Mouse (Mus musculus): ENCODE measurements around the gene Ifit3b.
A peak's percentile ranks its signal among the peaks of the same experiment; 100 is the strongest.

Gene Ifit3b

GRCm38 (mm10) chr19:34605472-34605871 is 2.3 kb upstream of the Ifit3b start:
- no peak for TF ChIP-seq GATA4 (IDR thresholded peaks at IDR 0.05; ENCODE audit: insufficient replicate concordance, low read length)

GRCm38 (mm10) chr19:34620871-34621270 is 13.1 kb downstream of the Ifit3b start:
- TF ChIP-seq GATA4 (IDR thresholded peaks at IDR 0.05; ENCODE audit: insufficient replicate concordance, low read length): no peak

GRCm38 (mm10) chr19:34623781-34624180 is 16.0 kb downstream of the Ifit3b start:
- TF ChIP-seq GATA4 (IDR thresholded peaks at IDR 0.05; ENCODE audit: insufficient replicate concordance, low read length): no peak

- no peak for TF ChIP-seq GATA4 (IDR thresholded peaks at IDR 0.05; ENCODE audit: insufficient replicate concordance, low read length)
These were observed 16.9 kb downstream of the Ifit3b start for GRCm38 (mm10) chr19:34624663-34625062.

GRCm38 (mm10) chr19:34627496-34627895 is 19.7 kb downstream of the Ifit3b start:
- no peak for TF ChIP-seq GATA4 (IDR thresholded peaks at IDR 0.05; ENCODE audit: insufficient replicate concordance, low read length)

- TF ChIP-seq GATA4 (IDR thresholded peaks at IDR 0.05; ENCODE audit: insufficient replicate concordance, low read length): no peak
These were observed 23.7 kb downstream of the Ifit3b start for GRCm38 (mm10) chr19:34631487-34631886.

- no peak for TF ChIP-seq GATA4 (IDR thresholded peaks at IDR 0.05; ENCODE audit: insufficient replicate concordance, low read length)
These were observed 25.7 kb downstream of the Ifit3b start for GRCm38 (mm10) chr19:34633484-34633883.

GRCm38 (mm10) chr19:34636933-34637557 is 29.3 kb downstream of the Ifit3b start:
- TF ChIP-seq GATA4 (IDR thresholded peaks at IDR 0.05; ENCODE audit: insufficient replicate concordance, low read length): no peak

- TF ChIP-seq GATA4 (IDR thresholded peaks at IDR 0.05; ENCODE audit: insufficient replicate concordance, low read length): no peak
These were observed 32.9 kb downstream of the Ifit3b start, which contains the start of the genes Ifit1bl2 and Ifit1 for GRCm38 (mm10) chr19:34640623-34641022. TSS of gene Ifit1bl2 (minus strand) at chr19:34640743. TSS of gene Ifit1 (plus strand) at chr19:34640871.

- TF ChIP-seq GATA4 (IDR thresholded peaks at IDR 0.05; ENCODE audit: insufficient replicate concordance, low read length): no peak
These were observed 34.8 kb downstream of the Ifit3b start for GRCm38 (mm10) chr19:34642616-34643015.

- TF ChIP-seq GATA4 (IDR thresholded peaks at IDR 0.05; ENCODE audit: insufficient replicate concordance, low read length): no peak
These were observed 42.5 kb downstream of the Ifit3b start for GRCm38 (mm10) chr19:34650276-34650675.

- no peak for TF ChIP-seq GATA4 (IDR thresholded peaks at IDR 0.05; ENCODE audit: insufficient replicate concordance, low read length)
These were observed 43.2 kb downstream of the Ifit3b start for GRCm38 (mm10) chr19:34650997-34651396.

- TF ChIP-seq GATA4 (IDR thresholded peaks at IDR 0.05; ENCODE audit: insufficient replicate concordance, low read length): no peak
These were observed 47.5 kb downstream of the Ifit3b start for GRCm38 (mm10) chr19:34655227-34655805.

- TF ChIP-seq GATA4 (IDR thresholded peaks at IDR 0.05; ENCODE audit: insufficient replicate concordance, low read length): peak; percentile 21; the same call in 1 of the 2 replicates
These were observed 48.9 kb downstream of the Ifit3b start for GRCm38 (mm10) chr19:34656511-34657298.

GRCm38 (mm10) chr19:34662067-34662507 is 54.3 kb downstream of the Ifit3b start:
- peak; percentile 51; the same call in 1 of the 2 replicates for TF ChIP-seq GATA4 (IDR thresholded peaks at IDR 0.05; ENCODE audit: insufficient replicate concordance, low read length)

GRCm38 (mm10) chr19:34662740-34663139 is 55.0 kb downstream of the Ifit3b start:
- no peak for TF ChIP-seq GATA4 (IDR thresholded peaks at IDR 0.05; ENCODE audit: insufficient replicate concordance, low read length)

All from liver, adult (tissue).